Comparison of ENCODE assay signal across 7 mouse cellular contexts in the genomic region with DNA sequence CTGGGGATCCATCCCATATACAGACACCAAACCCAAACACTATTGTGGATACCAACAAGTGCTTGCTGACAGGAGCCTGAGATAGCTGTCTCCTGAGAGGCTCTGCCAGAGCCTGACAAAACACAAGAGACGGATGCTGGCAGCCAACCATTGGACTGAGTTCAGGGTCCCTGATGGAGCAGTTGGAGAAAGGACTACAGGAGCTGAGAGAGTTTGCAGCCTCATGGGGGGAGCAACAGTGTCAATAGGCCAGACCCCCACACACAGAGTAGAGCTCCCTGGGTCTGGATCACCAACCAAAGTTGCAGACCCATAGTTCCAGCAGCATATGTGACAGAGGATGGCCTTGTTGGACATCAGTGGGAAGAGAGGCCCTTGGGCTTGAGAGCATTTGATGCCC. TPM values are rescaled to one million over a fixed set of nuclear protein-coding genes. Genes with fewer than 3 reads are reported as not detected.
DNase-seq lines count a peak whose midpoint lies in the region; ATAC-seq and TF ChIP-seq lines count a peak whose summit lies in the region.
"Not testable (repeated sequence)": the region's sequence is repeated elsewhere in the genome, so short reads cannot be mapped to it uniquely, and the experiment has no call there.

No protein-coding gene starts in this region.

- ATAC-seq in forebrain, embryonic 11.5 days (replicated peaks; ENCODE audit: low FRiP score); forebrain, embryonic 14.5 days; hindbrain, embryonic 13.5 days (ENCODE audit: low FRiP score); midbrain, embryonic 13.5 days; neural tube, embryonic 11.5 days (ENCODE audit: insufficient read depth, low FRiP score, low TSS enrichment): not testable (repeated sequence)

- 61% methylated on average over 1 of the region's 1 CpGs for WGBS in forebrain, embryonic 11.5 days
- 31% methylated on average over 1 of the region's 1 CpGs for WGBS in forebrain, embryonic 14.5 days
- 48% methylated on average over 1 of the region's 1 CpGs for WGBS in hindbrain, embryonic 13.5 days
- 62% methylated on average over 1 of the region's 1 CpGs for WGBS in midbrain, embryonic 10.5 days
- 60% methylated on average over 1 of the region's 1 CpGs for WGBS in midbrain, embryonic 13.5 days
- 80% methylated on average over 1 of the region's 1 CpGs for WGBS in neural tube, embryonic 11.5 days

- not testable (repeated sequence) for H3K36me3 ChIP-seq in forebrain, embryonic 11.5 days (ENCODE audit: control insufficient read depth, insufficient read depth, low read length); forebrain, embryonic 14.5 days (ENCODE audit: control insufficient read depth, insufficient read depth, low read length); hindbrain, embryonic 13.5 days; midbrain, embryonic 13.5 days; neural tube, embryonic 11.5 days (ENCODE audit: control insufficient read depth, insufficient read depth, low read length)
- H3K36me3 ChIP-seq in midbrain, embryonic 10.5 days, result peaks cover 18% of the 10 kb centered on the region

- H3K4me3 ChIP-seq in forebrain, embryonic 11.5 days (ENCODE audit: low read depth, low read length); forebrain, embryonic 14.5 days (ENCODE audit: low read depth, low read length); hindbrain, embryonic 13.5 days; midbrain, embryonic 13.5 days (replicated peaks); neural tube, embryonic 11.5 days (ENCODE audit: low read depth, low read length): not testable (repeated sequence)
- peak overlapping the region; percentile 92; the same call in 1 of the 2 replicates for H3K4me3 ChIP-seq in midbrain, embryonic 10.5 days

- TF ChIP-seq CTCF in brain, embryonic 14.5 days (IDR thresholded peaks at IDR 0.05; ENCODE audit: borderline replicate concordance, extremely low read depth, insufficient read depth, insufficient read length), result not testable (repeated sequence)

- peak overlapping the region; percentile 70 for H3K27ac ChIP-seq in forebrain, embryonic 11.5 days (ENCODE audit: low read depth, low read length)
- 0 out of 2 replicates have a peak overlapping the region, but pooled peaks have one; percentile 70 for H3K27ac ChIP-seq in forebrain, embryonic 14.5 days (ENCODE audit: low read depth, low read length)
- peak overlapping the region; percentile 49; the same call in 1 of the 2 replicates for H3K27ac ChIP-seq in hindbrain, embryonic 13.5 days
- peak overlapping the region; percentile 96 for H3K27ac ChIP-seq in midbrain, embryonic 10.5 days (replicated peaks)
- peak overlapping the region; percentile 64 for H3K27ac ChIP-seq in midbrain, embryonic 13.5 days
- not testable (repeated sequence) for H3K27ac ChIP-seq in neural tube, embryonic 11.5 days (ENCODE audit: low read depth, low read length)

- not testable (repeated sequence) for H3K4me2 ChIP-seq in forebrain, embryonic 11.5 days (ENCODE audit: low read depth, low read length, severe bottlenecking); hindbrain, embryonic 13.5 days
- H3K4me2 ChIP-seq in forebrain, embryonic 14.5 days (ENCODE audit: low read length), result peak overlapping the region; percentile 24
- peak overlapping the region; percentile 28 for H3K4me2 ChIP-seq in midbrain, embryonic 13.5 days (replicated peaks)
- H3K4me2 ChIP-seq in neural tube, embryonic 11.5 days (ENCODE audit: low read depth), result peak overlapping the region; percentile 12; the same call in 1 of the 2 replicates

- DNase-seq in brain, embryonic 14.5 days (ENCODE audit: low read depth), result peak; percentile 58
- not testable (repeated sequence) for DNase-seq in forebrain, embryonic 11.5 days (ENCODE audit: low spot score); midbrain, embryonic 10.5 days (ENCODE audit: low spot score); neural tube, embryonic 11.5 days (ENCODE audit: low spot score)
- DNase-seq in forebrain, embryonic 14.5 days (ENCODE audit: low spot score), result peak; percentile 31

- H3K9ac ChIP-seq in forebrain, embryonic 11.5 days (ENCODE audit: low read length); forebrain, embryonic 14.5 days (ENCODE audit: low read length); hindbrain, embryonic 13.5 days; midbrain, embryonic 13.5 days (replicated peaks); neural tube, embryonic 11.5 days (ENCODE audit: low read length): not testable (repeated sequence)

- H3K9me3 ChIP-seq in forebrain, embryonic 11.5 days (ENCODE audit: control insufficient read depth, low read length); forebrain, embryonic 14.5 days (replicated peaks; ENCODE audit: control insufficient read depth, low read length); hindbrain, embryonic 13.5 days; midbrain, embryonic 10.5 days (replicated peaks); midbrain, embryonic 13.5 days; neural tube, embryonic 11.5 days (ENCODE audit: control insufficient read depth, low read length): not testable (repeated sequence)

- H3K27me3 ChIP-seq in forebrain, embryonic 11.5 days (ENCODE audit: control insufficient read depth, insufficient read depth, low read length); forebrain, embryonic 14.5 days (replicated peaks; ENCODE audit: control insufficient read depth, insufficient read depth, low read length); hindbrain, embryonic 13.5 days; midbrain, embryonic 10.5 days (ENCODE audit: low read depth, poor library complexity, severe bottlenecking); midbrain, embryonic 13.5 days; neural tube, embryonic 11.5 days (ENCODE audit: control insufficient read depth, insufficient read depth, low read length): not testable (repeated sequence)

- H3K4me1 ChIP-seq in forebrain, embryonic 11.5 days (replicated peaks; ENCODE audit: control insufficient read depth, insufficient read depth, low read length), result peaks cover 14% of the 10 kb centered on the region
- H3K4me1 ChIP-seq in forebrain, embryonic 14.5 days (ENCODE audit: control insufficient read depth, insufficient read depth, low read length), result peaks cover 31% of the 10 kb centered on the region
- H3K4me1 ChIP-seq in hindbrain, embryonic 13.5 days (replicated peaks), result peaks cover 24% of the 10 kb centered on the region
- H3K4me1 ChIP-seq in midbrain, embryonic 10.5 days, result peaks cover 74% of the 10 kb centered on the region
- peaks cover 48% of the 10 kb centered on the region for H3K4me1 ChIP-seq in midbrain, embryonic 13.5 days (replicated peaks)
- H3K4me1 ChIP-seq in neural tube, embryonic 11.5 days (ENCODE audit: control insufficient read depth, insufficient read depth, low read length), result not testable (repeated sequence)

- TF ChIP-seq POLR2A in brain, embryonic 14.5 days (IDR thresholded peaks at IDR 0.05; ENCODE audit: borderline replicate concordance, extremely low read depth, insufficient read depth, insufficient read length, poor library complexity, severe bottlenecking), result not testable (repeated sequence)

RNA-seq across cellular contexts. Expression of a gene that starts 5.1 kb away (rescaled TPM):
- 27.1 and 27.5 TPM in 2 replicates for polyA plus RNA-seq in brain, embryonic 14.5 days (2012; rRNA removed)
- 36.9 and 41.9 TPM in 2 replicates for polyA plus RNA-seq in forebrain, embryonic 11.5 days (2014; fragmentation: Nextera tagmentation; extraction: Ambion mirVana)
- polyA plus RNA-seq in forebrain, embryonic 14.5 days (2014; fragmentation: Nextera tagmentation; extraction: Ambion mirVana), result 14.7 and 14.8 TPM in 2 replicates
- polyA plus RNA-seq in hindbrain, embryonic 13.5 days (2015; fragmentation: Nextera tagmentation; extraction: Ambion mirVana), result 19.1 and 22.0 TPM in 2 replicates
- polyA plus RNA-seq in midbrain, embryonic 10.5 days (2016; fragmentation: Nextera tagmentation; extraction: Ambion mirVana), result 47.3 and 51.2 TPM in 2 replicates
- 28.5 and 29.1 TPM in 2 replicates for polyA plus RNA-seq in midbrain, embryonic 13.5 days (2015; fragmentation: Nextera tagmentation; extraction: Ambion mirVana)
- polyA plus RNA-seq in neural tube, embryonic 11.5 days (2014; fragmentation: Nextera tagmentation; extraction: Ambion mirVana), result 35.1 and 38.8 TPM in 2 replicates

RNA-seq across cellular contexts. Expression of a gene that starts 29.6 kb away (rescaled TPM):
- polyA plus RNA-seq in brain, embryonic 14.5 days (2012; rRNA removed), result 11.6 and 11.7 TPM in 2 replicates
- polyA plus RNA-seq in forebrain, embryonic 11.5 days (2014; fragmentation: Nextera tagmentation; extraction: Ambion mirVana), result 24.8 and 25.9 TPM in 2 replicates
- polyA plus RNA-seq in forebrain, embryonic 14.5 days (2014; fragmentation: Nextera tagmentation; extraction: Ambion mirVana), result 25.2 and 28.8 TPM in 2 replicates
- polyA plus RNA-seq in hindbrain, embryonic 13.5 days (2015; fragmentation: Nextera tagmentation; extraction: Ambion mirVana), result 19.5 and 20.8 TPM in 2 replicates
- 26.4 and 26.8 TPM in 2 replicates for polyA plus RNA-seq in midbrain, embryonic 10.5 days (2016; fragmentation: Nextera tagmentation; extraction: Ambion mirVana)
- polyA plus RNA-seq in midbrain, embryonic 13.5 days (2015; fragmentation: Nextera tagmentation; extraction: Ambion mirVana), result 21.5 and 22.5 TPM in 2 replicates
- 35.4 and 39.5 TPM in 2 replicates for polyA plus RNA-seq in neural tube, embryonic 11.5 days (2014; fragmentation: Nextera tagmentation; extraction: Ambion mirVana)
